Mouse (Mus musculus) stomach, postnatal 0 days (tissue): Measurements from ENCODE around the gene Nrcam.
A peak's percentile ranks its signal among the peaks of the same experiment; 100 is the strongest.

Experiments used
- CTCF ChIP-seq: IDR thresholded peaks from 2 replicates; pipeline ENCODE4 v1.5.1; 2016; ENCODE audit warnings: antibody characterized with exemption, low read depth, mild to moderate bottlenecking, moderate library complexity
- EP300 ChIP-seq: optimal IDR thresholded peaks from 2 replicates; pipeline ENCODE3; 2016; ENCODE audit warnings: antibody characterized with exemption

GRCm38 (mm10) chr12:44292281-44292680, 36.4 kb upstream of the Nrcam start:
- TF ChIP-seq CTCF, result peak; percentile 85
- no peak for TF ChIP-seq EP300
